Mouse (Mus musculus) forebrain, postnatal 0 days (tissue): ENCODE data around the gene Nsun7. TPM values are rescaled to one million over a fixed set of nuclear protein-coding genes. Genes with fewer than 3 reads are reported as not detected.
A peak's percentile ranks its signal among the peaks of the same experiment; 100 is the strongest.

Source experiments
- ATAC-seq: fragments of 200-750 bp; cut with Nextera tagmentation; 2 replicates; pipeline ENCODE4 v1.8.0; 2017; ENCODE audit warnings: mild to moderate bottlenecking, moderate library complexity
- DNase-seq: peaks from one replicate; pipeline ENCODE4 v3.0.0-alpha.2; 2015
- H3K27ac ChIP-seq: fragments of 300-500 bp; sonication (generic); 2 replicates; pipeline ENCODE4 v1.5.1; 2014; ENCODE audit warnings: low read depth, mild to moderate bottlenecking, antibody characterized with exemption, low read length, moderate library complexity, mixed read lengths
- H3K27me3 ChIP-seq: fragments of 300-500 bp; sonication (generic); 2 replicates; pipeline ENCODE4 v1.6.1; 2014; ENCODE audit warnings: mild to moderate bottlenecking, low read length, mixed read lengths; ENCODE audit not compliant: insufficient read depth
- H3K36me3 ChIP-seq: fragments of 300-500 bp; sonication (generic); 2 replicates; pipeline ENCODE4 v1.6.1; 2014; ENCODE audit warnings: mild to moderate bottlenecking, moderate library complexity; ENCODE audit not compliant: insufficient read depth
- H3K4me1 ChIP-seq: fragments of 300-500 bp; sonication (generic); 2 replicates; pipeline ENCODE4 v1.6.1; 2014; ENCODE audit warnings: antibody characterized with exemption; ENCODE audit not compliant: insufficient read depth
- H3K4me2 ChIP-seq: fragments of 300-500 bp; sonication (generic); 2 replicates; pipeline ENCODE4 v1.6.1; 2014; ENCODE audit warnings: low read depth, mild to moderate bottlenecking, moderate library complexity
- H3K4me3 ChIP-seq: fragments of 300-500 bp; sonication (generic); 2 replicates; pipeline ENCODE4 v1.5.1; 2014; ENCODE audit warnings: low read depth, low read length, mixed read lengths
- H3K9ac ChIP-seq: fragments of 300-500 bp; sonication (generic); 2 replicates; pipeline ENCODE4 v1.6.1; 2014; ENCODE audit warnings: mild to moderate bottlenecking
- H3K9me3 ChIP-seq: fragments of 300-500 bp; sonication (generic); 2 replicates; pipeline ENCODE4 v1.6.1; 2016; ENCODE audit warnings: low read length
- CTCF ChIP-seq: sonication (generic); IDR thresholded peaks from 2 replicates; pipeline ENCODE4 v1.5.1; 2016; ENCODE audit warnings: antibody characterized with exemption, control low read depth, low read depth
- WGBS: fragments of 180-500 bp; shearing (Covaris S2); extraction: QIAGEN DNeasy Blood & Tissue Kit; methylation state at CpG from one replicate; pipeline ENCODE4 v1.1.7; 2014; 5-methylcytosine and 5-hydroxymethylcytosine counted together
- polyA plus RNA-seq: library from polyadenylated mRNA; unstranded; fragments of >200 nt; fragmentation: Nextera tagmentation; extraction: Ambion mirVana; gene quantifications from 2 replicates; pipeline ENCODE4 v1.2.1, GENCODE M21; 2015
- total RNA-seq: library from RNA; depleted of rRNA; stranded (reverse); fragments of >200 nt; gene quantifications from 2 replicates; pipeline ENCODE4 v1.2.3, GENCODE M21; 2014

Gene Nsun7
- total and polyA plus RNA-seq, 2 experiments from 2014 or later = 3.1 to 5.2 TPM

- Histone ChIP-seq H3K4me3 (no peak overlapping the region), H3K4me1 (peaks cover 15% of the 10 kb centered on the region), H3K9ac (no peak overlapping the region), H3K4me2 (peak overlapping the region; percentile 47), H3K27me3 (no peaks in the 10 kb centered on the region), H3K36me3 (no peaks in the 10 kb centered on the region), H3K9me3 (no peaks in the 10 kb centered on the region), H3K27ac (peak overlapping the region; percentile 78; the same call in 1 of the 2 replicates)
- ATAC-seq (no peak), DNase-seq (no peak)
- no peak for TF ChIP-seq CTCF
- WGBS = 77% methylated on average over 7 of the region's 7 CpGs
These were observed 69.1 kb downstream of the Nsun7 start for GRCm38 (mm10) chr5:66328766-66329165.

GRCm38 (mm10) chr5:66330806-66331205 is 71.1 kb downstream of the Nsun7 start:
- DNase-seq = no peak

GRCm38 (mm10) chr5:66337025-66337968 is 77.6 kb downstream of the Nsun7 start:
- Histone ChIP-seq H3K36me3 (no peaks in the 10 kb centered on the region), H3K27ac (peak overlapping the region; percentile 40)
- ATAC-seq = peak; percentile 74

More at GRCm38 (mm10) chr5:66330806-66331205, 71.1 kb downstream of the Nsun7 start:
- Histone ChIP-seq H3K9me3 (no peaks in the 10 kb centered on the region), H3K9ac (no peak overlapping the region), H3K4me1 (peaks cover 15% of the 10 kb centered on the region), H3K4me3 (no peak overlapping the region), H3K4me2 (no peak overlapping the region), H3K36me3 (no peaks in the 10 kb centered on the region), H3K27ac (no peak overlapping the region), H3K27me3 (no peaks in the 10 kb centered on the region)
- ATAC-seq = no peak
- WGBS = 89% methylated on average over 6 of the region's 6 CpGs
- TF ChIP-seq CTCF = no peak

GRCm38 (mm10) chr5:66337969-66338345 is 78.3 kb downstream of the Nsun7 start:
- Histone ChIP-seq H3K9ac (peak overlapping the region; percentile 59), H3K36me3 (no peaks in the 10 kb centered on the region), H3K27ac (peak overlapping the region; percentile 40), H3K4me2 (peak overlapping the region; percentile 91), H3K9me3 (no peaks in the 10 kb centered on the region), H3K27me3 (no peaks in the 10 kb centered on the region), H3K4me1 (peaks cover 15% of the 10 kb centered on the region), H3K4me3 (peak overlapping the region; percentile 46)
- peak; percentile 50 for ATAC-seq
- DNase-seq = peak; percentile 81
- WGBS = 7% methylated on average over 6 of the region's 6 CpGs
- TF ChIP-seq CTCF = no peak

More at GRCm38 (mm10) chr5:66337025-66337968, 77.6 kb downstream of the Nsun7 start:
- Histone ChIP-seq H3K4me2 (peak overlapping the region; percentile 91), H3K4me3 (peak overlapping the region; percentile 46), H3K4me1 (peaks cover 15% of the 10 kb centered on the region), H3K9ac (peak overlapping the region; percentile 59), H3K27me3 (no peaks in the 10 kb centered on the region), H3K9me3 (no peaks in the 10 kb centered on the region)
- peak; percentile 64 for DNase-seq
- 0 out of 2 replicates have a peak, but pooled peaks have one; percentile 11 for TF ChIP-seq CTCF
- WGBS = 4% methylated on average over 38 of the region's 38 CpGs

GRCm38 (mm10) chr5:66338583-66338982 is 78.9 kb downstream of the Nsun7 start:
- WGBS = 11% methylated on average over 7 of the region's 7 CpGs

GRCm38 (mm10) chr5:66340356-66341102 is 80.8 kb downstream of the Nsun7 start:
- DNase-seq = peak; percentile 48
- H3K4me1 ChIP-seq = peaks cover 15% of the 10 kb centered on the region
- 0 out of 2 replicates have a peak overlapping the region, but pooled peaks have one; percentile 14 for H3K4me3 ChIP-seq
- no peaks in the 10 kb centered on the region for H3K27me3 ChIP-seq
- peak overlapping the region; percentile 28 for H3K4me2 ChIP-seq
- peak; percentile 42 for ATAC-seq
- no peak overlapping the region for H3K9ac ChIP-seq
- WGBS = 36% methylated on average over 17 of the region's 17 CpGs
- no peaks in the 10 kb centered on the region for H3K9me3 ChIP-seq
- TF ChIP-seq CTCF = no peak
- peak overlapping the region; percentile 40; the same call in 1 of the 2 replicates for H3K27ac ChIP-seq
- no peaks in the 10 kb centered on the region for H3K36me3 ChIP-seq

More at GRCm38 (mm10) chr5:66338583-66338982, 78.9 kb downstream of the Nsun7 start:
- Histone ChIP-seq H3K27ac (0 out of 2 replicates have a peak overlapping the region, but pooled peaks have one; percentile 4), H3K27me3 (no peaks in the 10 kb centered on the region), H3K9me3 (no peaks in the 10 kb centered on the region), H3K4me2 (no peak overlapping the region), H3K9ac (no peak overlapping the region), H3K36me3 (no peaks in the 10 kb centered on the region), H3K4me3 (no peak overlapping the region), H3K4me1 (peaks cover 15% of the 10 kb centered on the region)
- DNase-seq (peak; percentile 64), ATAC-seq (peak; percentile 23; the same call in 1 of the 2 replicates)
- TF ChIP-seq CTCF = peak; percentile 71
